Mouse (Mus musculus) testis, adult 2 months (tissue): ENCODE data around the gene Vps13a.

Source experiments
- CTCF ChIP-seq: fragments of 200-500 bp; IDR thresholded peaks from 2 replicates; pipeline ENCODE4 v1.5.1; 2012; ENCODE audit warnings: low read depth, mild to moderate bottlenecking, inconsistent platforms, low read length, moderate library complexity; ENCODE audit not compliant: control insufficient read depth, insufficient read depth, insufficient replicate concordance
- POLR2A ChIP-seq: fragments of 200-500 bp; IDR thresholded peaks from 2 replicates; pipeline ENCODE4 v1.6.1; 2012; ENCODE audit warnings: low read depth, mild to moderate bottlenecking, inconsistent platforms, low read length, moderate library complexity; ENCODE audit not compliant: control insufficient read depth

DNA sequence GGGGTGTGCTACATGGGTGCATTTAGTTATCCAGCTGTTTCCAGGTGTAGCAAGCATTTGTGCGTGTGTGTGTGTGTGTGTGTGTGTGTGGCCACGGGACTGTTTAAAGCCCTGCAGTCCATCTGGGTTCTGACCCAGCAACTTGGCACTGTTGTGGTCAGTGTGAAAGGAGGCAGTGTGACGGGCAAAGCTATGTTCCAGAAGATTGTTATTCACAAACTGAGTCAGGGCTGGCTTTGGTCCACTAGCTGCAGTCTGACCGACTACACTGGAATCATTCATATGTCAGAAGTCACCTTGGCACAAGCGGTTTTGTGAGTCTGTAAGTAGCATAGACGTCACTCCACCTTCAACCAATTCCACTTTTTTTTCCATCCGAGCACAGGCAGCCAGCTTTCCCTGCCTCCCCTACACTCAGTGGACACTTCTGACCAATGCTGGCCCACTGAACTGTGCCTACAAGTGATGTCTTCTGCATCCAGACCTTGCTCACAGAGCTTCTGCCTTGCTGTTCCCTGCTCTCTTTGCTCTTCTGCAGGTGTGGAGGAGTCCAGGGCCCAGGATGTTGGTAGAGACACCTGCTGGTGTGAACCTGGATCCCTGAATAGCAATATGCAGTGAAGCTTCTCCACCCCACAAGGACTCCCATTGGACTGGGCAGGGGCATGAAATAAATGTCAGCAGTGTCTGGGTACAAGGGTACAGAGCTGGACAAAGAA is 187.3 kb downstream of the Vps13a start:
- no peak for TF ChIP-seq CTCF
- no peak for TF ChIP-seq POLR2A
